Mouse (Mus musculus): ENCODE measurements at regions not wholly inside any gene's neighbourhood (a gene's known extent, or its start where the extent isn't known, plus 50 kb on each side); places are given as distances from the start of the nearest gene placed in this dataset.

GRCm38 (mm10) chr2:92836203-92836602, 78.7 kb upstream of the Syt13 start:
- TF ChIP-seq POLR2A (IDR thresholded peaks at IDR 0.05; ENCODE audit: control insufficient read depth, extremely low read depth, insufficient read depth, low read length, poor library complexity) (no peak), CTCF (IDR thresholded peaks at IDR 0.05; ENCODE audit: borderline replicate concordance, control insufficient read depth, extremely low read depth, insufficient read depth, low read length, poor library complexity) (no peak)

All from thymus, adult 2 months (tissue).